ENCODE assay signal across 9 mouse cellular contexts in the genomic region with DNA sequence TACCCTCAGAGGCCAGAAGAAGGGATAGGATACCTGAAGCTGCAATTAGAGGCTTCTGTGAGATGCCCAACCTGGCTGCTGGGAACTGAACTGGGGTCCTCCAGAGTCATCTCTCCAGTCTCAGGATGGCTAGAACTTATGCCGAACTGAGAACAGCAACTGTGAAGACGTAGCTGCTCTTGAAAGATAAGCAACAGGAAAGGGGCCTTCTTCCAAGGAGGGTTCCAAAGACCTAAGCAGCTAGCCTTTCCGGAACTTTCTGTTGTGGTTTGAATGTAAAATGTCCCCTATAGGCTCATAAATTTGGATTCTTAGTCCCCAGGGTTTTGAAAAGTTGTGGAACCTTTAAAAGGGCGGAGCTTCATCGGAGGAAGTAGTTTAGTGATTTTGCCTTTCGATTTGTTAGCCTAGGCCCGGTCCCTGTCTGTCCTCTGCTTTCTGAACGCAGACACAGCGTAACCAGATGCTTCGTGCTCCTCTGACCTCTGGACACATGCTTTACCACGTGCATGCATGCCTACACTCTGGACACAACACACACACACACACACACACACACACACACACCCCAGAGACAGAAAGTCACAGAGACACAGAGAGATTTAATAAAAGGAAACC. TPM values are rescaled to one million over a fixed set of nuclear protein-coding genes. Genes with fewer than 3 reads are reported as not detected.
DNase-seq lines count a peak whose midpoint lies in the region; ATAC-seq and TF ChIP-seq lines count a peak whose summit lies in the region.
"Had no signal": no experiment of that assay in that cellular context is flagged by ENCODE, and none has a peak within 500 bp of the region (broad histone marks: within the 10 kb centered on the region; RNA-seq: fewer than 3 reads in every experiment).

No protein-coding gene starts in this region.

- peak overlapping the region; percentile 93 for H3K27ac ChIP-seq in liver, postnatal 0 days (ENCODE audit: low read depth)
- H3K27ac ChIP-seq: hindbrain, embryonic 14.5 days had no signal

- no peak for TF ChIP-seq CTCF in G1E (IDR thresholded peaks at IDR 0.05; ENCODE audit: low read depth, low read length)
- TF ChIP-seq CTCF in liver, postnatal 0 days (IDR thresholded peaks at IDR 0.05; ENCODE audit: low read depth) = no peak

- DNase-seq in A20 (ENCODE audit: low read depth, low spot score) (peak; percentile 53), G1E (ENCODE audit: low spot score) (peak; percentile 9)
- DNase-seq in kidney, adult 18-20 months = peak; percentile 29
- peak; percentile 47 for DNase-seq in liver, postnatal 0 days
- DNase-seq in thymus, postnatal 14 days = no peak
- no peak for DNase-seq in left cerebral cortex, adult 8-10 months (ENCODE audit: low spot score in 2 of 2)
- DNase-seq: cerebellum, adult 2 months had no signal

- peak; percentile 61 for ATAC-seq in G1E (ENCODE audit: extremely low read depth, insufficient number of reproducible peaks, low FRiP score, poor library complexity, severe bottlenecking)
- peak; percentile 81 for ATAC-seq in liver, postnatal 0 days
- no peak for ATAC-seq in inflammation-experienced regulatory T-cells, adult 6 months

- H3K9ac ChIP-seq in liver, postnatal 0 days (replicated peaks) = 0 out of 2 replicates have a peak overlapping the region, but pooled peaks have one; percentile 2
- H3K9ac ChIP-seq: hindbrain, embryonic 14.5 days had no signal

- TF ChIP-seq EP300 in liver, postnatal 0 days (IDR thresholded peaks at IDR 0.05; ENCODE audit: low read depth) = no peak

- H3K36me3 ChIP-seq in G1E (replicated peaks) = no peaks in the 10 kb centered on the region
- no peaks in the 10 kb centered on the region for H3K36me3 ChIP-seq in liver, postnatal 0 days (replicated peaks; ENCODE audit: insufficient read depth, low read length)

- no peaks in the 10 kb centered on the region for H3K27me3 ChIP-seq in G1E (ENCODE audit: insufficient read depth, low read length)
- no peaks in the 10 kb centered on the region for H3K27me3 ChIP-seq in liver, postnatal 0 days (ENCODE audit: insufficient read depth, low read length)

- peak overlapping the region; percentile 50 for H3K4me2 ChIP-seq in liver, postnatal 0 days (ENCODE audit: low read depth, low read length)
- H3K4me2 ChIP-seq: hindbrain, embryonic 14.5 days had no signal

- no peak overlapping the region; the same call in 1 of the 2 replicates for H3K4me3 ChIP-seq in G1E (ENCODE audit: low read depth, low read length)
- H3K4me3 ChIP-seq in liver, postnatal 0 days (ENCODE audit: low read depth, low read length) = peak overlapping the region; percentile 17; the same call in 1 of the 2 replicates

- H3K4me1 ChIP-seq in G1E (ENCODE audit: insufficient read depth, low read depth, low read length) = peaks cover 31% of the 10 kb centered on the region
- H3K4me1 ChIP-seq in liver, postnatal 0 days (ENCODE audit: insufficient read depth) = peaks cover 33% of the 10 kb centered on the region

- H3K9me3 ChIP-seq in G1E (replicated peaks) = no peaks in the 10 kb centered on the region
- no peaks in the 10 kb centered on the region for H3K9me3 ChIP-seq in liver, postnatal 0 days (ENCODE audit: low read length)

- 36% methylated on average over 11 of the region's 11 CpGs for WGBS in liver, postnatal 0 days (ENCODE audit: insufficient replicate concordance)

RNA-seq across cellular contexts. Expression of a gene that starts 29.5 kb away (rescaled TPM):
- total RNA-seq in G1E (2014; fragmentation: Nextera tagmentation) = 49.7 and 51.6 TPM in 2 replicates
- 51.3 and 57.0 TPM in 2 replicates for total RNA-seq in G1E (2017)
- polyA plus RNA-seq in G1E (2012) = 8.0 and 9.7 TPM in 2 replicates
- polyA plus RNA-seq in liver, postnatal 0 days (2015; fragmentation: Nextera tagmentation; extraction: Ambion mirVana) = 11.7 and 12.6 TPM in 2 replicates
- 100 to 1,000 TPM; 153 to 182 (median 175) TPM for total RNA-seq in left cerebral cortex, adult 8-10 months (2022)
- 10 to 100 TPM; 38.9 to 41.7 (median 40.0) TPM for polyA plus RNA-seq in inflammation-experienced regulatory T-cells, adult 6 months (2017; shearing (Covaris generic))

Comparison
In these comparisons a context has a peak if more than half of its experiments do, and no peak if none do; other contexts are left out.
1. DNase-seq: peak in A20 (single experiment), G1E (single experiment), kidney, adult 18-20 months (single experiment) and liver, postnatal 0 days (single experiment); none in thymus, postnatal 14 days (single experiment) and left cerebral cortex, adult 8-10 months (0 of 2).